Mouse (Mus musculus) megakaryocyte, embryonic 14.5 days (primary cell): ENCODE data around the gene Mfap2.

ENCODE experiments used
- FLI1 ChIP-seq: IDR thresholded peaks from 2 replicates; pipeline ENCODE4 v1.6.1; 2012; ENCODE audit warnings: low read length, inconsistent platforms, mixed read lengths
- GATA1 ChIP-seq: IDR thresholded peaks from 3 replicates; pipeline ENCODE4 v1.6.1; 2012; ENCODE audit warnings: mixed read lengths, low read length, inconsistent platforms, borderline replicate concordance

GRCm38 (mm10) chr4:140981605-140982004 lies 28.6 kb upstream of the Mfap2 start:
- TF ChIP-seq GATA1 (no peak), FLI1 (no peak)
